Mouse (Mus musculus): ENCODE results near the gene Mvb12b.

- TF ChIP-seq CTCF (IDR thresholded peaks at IDR 0.05; ENCODE audit: low read depth) (no peak), EP300 (IDR thresholded peaks at IDR 0.05; ENCODE audit: low read depth) (no peak)
These were observed 51.0 kb downstream of the Mvb12b start for GRCm38 (mm10) chr2:33836660-33837213.
